Mouse (Mus musculus): ENCODE measurements around the gene Cxcr6.
A peak's percentile ranks its signal among the peaks of the same experiment; 100 is the strongest.

The Cxcr6 gene

DNA sequence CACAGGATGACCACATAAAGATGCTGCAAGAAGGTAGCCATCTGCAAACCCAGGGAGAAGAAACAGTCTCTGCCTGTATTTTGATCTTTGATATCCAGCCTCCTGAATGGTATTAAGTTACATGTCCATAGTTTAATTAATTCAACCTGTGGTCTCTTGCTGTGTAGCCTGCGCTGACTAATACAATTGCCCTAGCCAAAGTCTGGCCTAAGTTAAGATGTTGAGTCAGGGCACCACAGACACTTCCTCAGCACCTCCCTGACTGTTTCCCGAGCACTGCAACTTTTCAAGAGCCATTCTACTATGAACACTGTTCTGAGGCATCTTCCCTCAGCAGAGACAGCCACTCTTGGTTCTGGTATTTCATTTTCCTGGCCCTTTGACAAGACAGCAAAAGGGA lies 12.3 kb downstream of the Cxcr6 start:
- no peak for DNase-seq (ENCODE audit: low spot score in 2 of 2)

DNA sequence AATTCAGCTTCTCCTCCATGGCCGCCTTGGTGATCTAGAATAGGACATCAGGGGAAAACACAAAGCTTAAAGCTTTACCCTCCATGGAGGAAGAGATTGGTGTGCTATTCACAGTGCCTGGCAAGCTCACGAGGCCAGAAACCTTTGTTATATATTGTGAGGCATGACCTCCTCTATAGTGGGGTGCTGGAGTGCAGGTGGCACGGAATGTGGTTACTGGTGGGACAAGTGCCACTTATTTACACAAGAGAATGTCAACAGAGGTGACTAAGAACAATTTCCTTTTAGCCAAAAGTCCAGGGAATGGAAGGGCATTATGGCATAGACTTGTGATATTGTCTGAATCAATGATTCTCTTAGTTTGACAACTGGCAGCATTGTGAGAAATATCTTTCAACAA lies 20.4 kb downstream of the Cxcr6 start:
- no peak for DNase-seq (ENCODE audit: low spot score in 2 of 2)

DNA sequence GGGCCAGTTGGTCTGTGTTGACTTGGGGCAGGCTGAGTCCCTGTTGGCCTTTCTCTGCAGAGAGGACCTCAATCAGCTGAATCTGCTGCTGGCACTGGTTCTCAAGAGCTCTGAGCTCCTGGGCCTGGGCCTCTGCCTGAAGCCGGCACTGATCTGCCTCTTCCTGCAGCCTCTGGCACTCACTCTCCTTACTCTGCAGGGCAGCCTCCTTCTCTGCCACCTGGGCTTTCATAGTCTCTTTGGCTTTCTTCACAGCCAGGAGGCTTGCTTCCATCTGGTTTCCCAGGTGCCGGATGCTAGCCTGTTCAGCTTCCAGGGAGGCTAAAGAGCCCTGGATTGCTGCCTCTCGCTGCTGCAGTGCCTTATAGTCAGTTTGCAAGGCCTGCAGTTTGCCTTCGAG lies 22.6 kb downstream of the Cxcr6 start:
- DNase-seq (ENCODE audit: low spot score in 2 of 2), result no peak

DNA sequence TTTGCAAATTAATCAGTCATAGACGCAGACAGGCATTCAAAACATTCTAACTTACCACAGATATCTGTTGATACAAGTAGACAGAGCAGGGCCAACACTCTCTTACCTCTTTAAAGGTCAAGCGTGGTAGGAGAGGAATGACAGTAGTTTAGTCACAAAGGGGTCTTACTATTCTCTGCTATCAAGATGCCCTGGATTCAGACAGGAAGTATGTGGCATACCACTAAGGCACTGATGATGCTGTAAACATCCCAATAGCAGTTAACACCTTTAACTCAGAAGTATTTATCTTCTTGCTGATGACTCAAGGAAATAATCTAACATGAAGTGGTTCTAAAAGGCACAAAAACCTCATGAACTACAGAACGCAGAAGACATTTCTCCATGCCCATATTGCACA lies 29.6 kb downstream of the Cxcr6 start:
- no peak for DNase-seq (ENCODE audit: low spot score in 2 of 2)

DNA sequence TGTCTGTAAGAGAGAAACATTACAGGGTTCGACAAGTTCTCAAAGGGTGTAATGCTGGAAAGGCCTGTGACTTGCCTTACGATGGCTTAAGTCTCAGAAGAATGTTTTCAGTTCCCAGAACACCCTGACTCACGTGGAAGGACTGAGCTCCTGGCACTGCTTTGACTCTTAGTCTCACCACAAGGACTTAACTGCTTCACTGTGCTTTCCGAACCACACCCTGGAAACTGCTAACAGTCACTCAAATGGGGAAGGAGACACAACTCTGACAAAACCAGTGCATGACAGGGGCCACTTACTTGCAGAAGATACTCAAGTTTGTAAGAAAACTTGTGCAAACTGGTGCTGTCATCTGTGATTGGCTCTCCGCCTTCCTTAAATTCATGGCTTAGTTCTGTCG lies 34.0 kb downstream of the Cxcr6 start:
- DNase-seq (ENCODE audit: low spot score in 2 of 2), result no peak

DNA sequence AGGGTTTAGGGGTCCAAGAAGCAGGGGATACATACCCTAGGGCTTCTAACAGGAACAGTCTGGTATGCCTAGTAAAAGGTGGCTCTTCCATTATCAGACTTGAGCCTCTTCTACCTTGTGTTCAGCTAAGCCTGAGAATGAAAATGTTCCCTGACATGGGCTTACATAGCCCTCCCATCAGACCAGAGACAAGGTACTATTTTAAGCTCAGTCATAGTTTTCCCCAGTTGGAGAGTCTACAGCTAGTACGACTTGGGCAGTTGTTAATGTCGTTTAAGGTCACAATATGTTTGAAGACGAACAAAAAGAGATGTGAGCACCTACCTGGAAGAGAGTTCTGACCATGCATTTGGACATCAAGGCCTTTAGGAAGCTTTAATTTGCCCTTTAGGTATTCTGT lies 38.2 kb downstream of the Cxcr6 start:
- DNase-seq (ENCODE audit: low spot score in 2 of 2), result no peak

DNA sequence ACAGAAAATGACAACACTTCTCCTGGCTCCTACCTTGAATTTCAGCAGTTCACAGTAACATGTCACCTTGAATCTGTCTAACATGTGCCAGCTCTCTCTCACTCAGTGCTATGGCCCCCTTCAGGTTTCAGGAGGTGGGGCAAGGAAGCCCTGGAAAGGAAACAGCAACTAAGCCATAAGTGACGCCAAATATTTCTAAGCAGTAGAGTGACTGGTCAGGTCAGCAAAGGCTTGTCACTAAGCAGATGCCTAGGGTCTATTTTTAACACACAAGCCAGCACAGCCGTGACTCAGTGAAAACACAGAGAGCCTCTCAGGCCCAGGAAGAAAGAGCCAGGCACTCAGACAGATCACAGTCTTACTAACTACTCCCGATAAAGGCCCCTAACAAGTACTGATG lies 38.8 kb downstream of the Cxcr6 start:
- DNase-seq (ENCODE audit: low spot score in 2 of 2), result no peak

DNA sequence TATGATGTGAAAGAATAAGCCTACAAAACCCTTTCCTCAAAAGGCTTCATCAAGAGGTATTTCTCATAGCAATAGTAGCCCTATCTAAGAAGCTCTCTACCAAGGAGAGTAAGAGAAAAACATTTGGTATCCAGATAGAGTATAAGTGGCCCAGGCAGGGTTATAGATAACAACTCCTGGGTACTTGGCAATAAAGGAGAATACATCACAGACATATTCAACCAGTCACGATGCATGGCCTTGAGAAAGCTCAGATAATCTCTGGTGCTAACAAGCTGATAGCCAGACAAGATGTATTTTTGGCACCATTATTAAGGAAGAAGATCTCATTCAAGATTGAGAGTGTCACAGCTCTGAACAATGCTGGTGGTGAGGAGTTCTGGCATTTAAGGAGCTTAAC lies 40.2 kb downstream of the Cxcr6 start:
- no peak for DNase-seq (ENCODE audit: low spot score in 2 of 2)

DNA sequence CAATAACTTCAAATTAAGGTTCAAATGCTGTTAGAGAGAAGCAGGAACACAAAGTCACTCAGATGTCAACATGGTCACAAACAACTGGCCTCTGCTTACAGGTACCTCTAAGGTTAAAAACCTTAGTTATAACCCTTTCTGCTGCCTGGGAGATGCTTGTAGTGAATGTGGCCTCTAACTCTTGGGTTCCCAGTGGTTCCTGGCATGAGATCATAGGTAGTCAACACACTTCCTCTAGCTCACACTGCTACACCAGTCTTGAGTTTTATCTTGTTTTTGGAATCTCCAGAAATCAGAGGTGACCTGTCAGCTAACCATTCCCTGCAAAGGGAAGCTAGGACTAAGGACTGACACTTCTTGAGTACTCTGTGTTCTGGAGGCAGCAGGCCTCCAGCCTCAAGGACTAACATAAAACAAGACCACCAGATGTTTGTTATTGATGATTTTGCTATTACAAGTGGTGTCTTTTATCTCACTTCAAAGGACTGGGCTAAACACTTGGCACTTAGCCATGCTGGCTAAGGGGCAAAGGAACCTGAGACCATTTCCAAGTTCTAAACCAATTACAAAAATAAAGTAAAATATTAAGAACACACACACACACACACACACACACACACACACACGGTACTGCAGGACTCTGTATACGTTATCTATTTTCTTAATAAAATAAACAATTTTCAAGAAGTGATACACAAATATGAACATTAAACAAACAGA lies 43.9 kb downstream of the Cxcr6 start:
- DNase-seq (ENCODE audit: low spot score in 2 of 2), result no peak

DNA sequence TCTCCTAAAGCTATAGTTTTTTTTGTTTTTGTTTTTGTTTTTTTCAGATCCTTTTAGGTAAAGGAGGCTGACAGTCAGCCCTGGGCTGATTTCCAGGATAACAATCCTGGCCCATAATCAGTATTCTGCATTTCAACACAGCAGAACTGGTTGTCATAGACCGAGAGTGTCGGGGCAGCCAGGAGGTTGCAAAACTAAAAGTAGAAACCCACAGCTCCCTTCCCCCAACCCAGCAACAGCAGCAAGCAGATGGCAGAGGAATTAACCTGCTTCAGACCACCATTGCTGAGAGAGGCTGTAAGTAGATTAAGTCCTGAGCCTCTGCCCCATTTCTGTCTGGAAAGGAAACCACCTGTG lies 44.4 kb downstream of the Cxcr6 start:
- no peak for DNase-seq (ENCODE audit: low spot score in 2 of 2)

DNA sequence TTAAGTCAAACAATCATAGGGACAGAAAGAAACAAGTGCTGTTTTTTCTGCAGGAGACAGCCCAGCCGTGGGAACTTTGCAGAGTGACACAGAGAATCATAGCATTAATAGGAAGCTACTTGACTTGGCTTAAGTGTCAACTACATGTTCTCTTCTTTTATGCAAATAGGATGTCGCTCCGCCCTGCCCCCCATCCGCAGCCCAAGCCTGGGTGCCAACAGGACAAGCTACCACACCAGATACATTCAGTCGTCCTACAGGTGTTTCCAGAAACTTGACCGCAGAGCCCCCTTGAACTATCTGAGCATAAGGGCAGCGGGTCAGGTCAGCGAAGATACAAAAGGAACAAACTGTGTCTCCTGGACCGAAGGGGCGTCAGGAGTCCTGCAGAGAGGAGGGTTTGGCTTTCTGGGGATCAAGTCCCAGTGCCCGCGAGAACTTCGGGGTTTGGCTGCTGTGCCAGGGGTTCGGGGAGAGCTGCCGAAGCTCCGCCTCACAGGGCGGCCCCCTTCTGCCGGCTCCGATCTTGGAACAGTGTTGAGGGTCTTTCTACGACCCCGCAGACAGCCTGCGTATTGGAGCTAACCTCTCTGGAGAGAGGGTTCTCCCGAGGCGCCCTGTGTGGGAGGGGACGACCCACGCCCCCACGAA lies 44.9 kb downstream of the Cxcr6 start:
- DNase-seq (ENCODE audit: low spot score in 2 of 2), result peak; percentile 36 to 41

DNA sequence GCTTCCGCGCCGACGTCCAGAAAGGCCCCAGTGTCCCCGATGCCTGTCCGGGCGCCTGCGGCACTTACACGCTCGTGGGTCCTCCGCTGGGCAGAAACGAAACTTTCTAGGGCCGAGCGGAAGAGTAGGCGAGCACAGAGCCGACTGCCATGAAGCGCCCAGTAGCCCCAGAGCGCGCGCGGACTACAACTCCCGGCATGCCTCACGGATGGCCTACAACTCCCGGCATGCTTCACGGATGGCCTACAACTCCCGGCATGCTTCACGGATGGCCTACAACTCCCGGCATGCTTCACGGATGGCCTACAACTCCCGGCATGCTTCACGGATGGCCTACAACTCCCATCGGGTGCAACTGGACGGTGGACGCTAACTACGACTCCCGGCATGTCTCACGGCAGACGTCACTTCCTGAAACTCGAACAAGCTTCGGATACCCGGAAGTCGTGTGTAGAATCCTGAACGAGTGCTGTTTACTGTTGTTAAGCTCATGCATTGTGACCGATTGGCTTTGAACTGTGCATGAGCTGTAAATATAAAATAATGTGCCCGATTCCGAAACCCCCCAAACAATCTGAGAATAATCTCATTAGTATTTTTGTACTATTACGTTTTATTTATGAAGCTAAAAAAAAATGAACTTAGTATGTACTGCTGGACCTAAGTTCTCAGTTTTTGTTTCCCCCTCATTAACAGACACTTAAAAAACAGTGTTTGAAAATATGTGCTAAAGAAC lies 45.6 kb downstream of the Cxcr6 start, which contains the start of gene Fyco1:
Fyco1 (minus strand) TSS at position 187 of the 736 bp plus-strand sequence.
- peak; percentile 90 to 98 for DNase-seq (ENCODE audit: low spot score in 2 of 2)

DNA sequence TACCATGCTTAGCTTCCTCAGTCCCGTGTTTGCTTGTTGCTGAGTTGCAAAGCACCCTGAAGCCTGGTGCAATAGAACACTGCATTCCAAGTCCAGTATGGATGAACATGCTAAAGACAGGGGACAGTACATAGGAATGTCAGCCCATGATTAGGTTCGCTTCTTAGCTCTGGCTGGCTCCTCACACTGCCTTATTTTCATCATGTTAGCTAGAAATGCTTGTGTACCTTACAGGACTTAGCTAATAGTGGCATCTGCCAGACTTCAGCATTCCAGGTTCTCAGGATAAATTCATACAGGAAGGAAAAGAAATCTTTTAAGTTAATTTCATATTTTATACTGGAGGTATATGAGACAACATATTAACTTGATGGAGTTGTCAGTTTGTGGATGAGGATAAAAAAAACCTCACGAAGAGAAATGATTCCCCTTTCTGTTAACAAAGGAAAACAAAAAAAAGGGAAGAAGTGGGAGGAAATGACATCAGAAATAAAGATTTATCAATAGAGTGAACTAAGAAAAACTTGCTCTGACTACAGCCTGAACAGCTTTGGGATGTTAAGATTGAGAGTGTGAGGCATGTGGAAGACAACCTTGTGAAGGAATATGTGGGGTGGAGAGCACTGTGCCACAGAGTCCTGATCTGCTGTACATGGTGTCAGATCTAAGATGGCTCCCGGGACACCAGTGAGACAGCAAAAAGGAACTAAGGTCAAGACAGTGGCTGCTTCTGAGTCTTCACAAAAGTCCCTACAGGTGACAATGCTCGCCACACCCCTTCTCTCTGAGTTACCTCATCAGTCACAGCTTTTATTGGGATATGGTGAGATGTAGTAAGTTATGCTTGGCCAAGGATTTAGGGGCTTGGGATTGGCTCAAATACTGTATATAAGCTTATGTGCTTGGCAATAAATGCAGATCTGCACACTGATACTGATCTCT lies 46.4 kb downstream of the Cxcr6 start:
- DNase-seq (ENCODE audit: low spot score in 2 of 2), result no peak

DNA sequence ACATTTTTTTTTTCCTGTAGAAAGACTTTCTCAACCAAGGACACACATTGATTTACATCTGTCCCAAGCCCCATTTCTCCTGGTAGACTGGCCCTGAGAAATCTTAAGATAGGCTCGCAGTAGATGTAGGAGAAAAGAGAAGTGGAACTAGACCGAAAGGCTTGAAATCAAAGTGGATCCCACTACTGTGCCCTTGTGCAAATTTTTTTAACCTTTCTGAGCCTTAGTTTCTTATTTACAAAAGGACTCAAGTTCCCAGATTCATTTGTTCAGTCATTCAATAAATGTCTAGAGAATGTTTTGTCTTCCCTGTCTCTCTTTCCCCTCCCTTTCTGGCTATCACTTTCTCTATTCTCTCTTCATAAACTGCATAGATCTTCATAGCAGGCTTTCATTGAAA lies 50.6 kb downstream of the Cxcr6 start:
- no peak for DNase-seq (ENCODE audit: low spot score in 2 of 2)
